Mouse (Mus musculus) spleen, adult 2 months (tissue): ENCODE data around the gene Rere. TPM values are rescaled to one million over a fixed set of nuclear protein-coding genes. Genes with fewer than 3 reads are reported as not detected.

Experiments
- DNase-seq, 2 experiments: peaks; one replicate each; pipeline versions ENCODE4 v3.0.0 to v3.0.0-alpha.2; 2012 to 2021; ENCODE audit warnings: low spot score in 2 of 2, low read depth in 1 of 2
- H3K27ac ChIP-seq: fragments of 200-500 bp; 2 replicates; pipeline ENCODE4 v1.5.1; 2012; ENCODE audit warnings: low read length, inconsistent platforms; ENCODE audit not compliant: insufficient read depth
- H3K27me3 ChIP-seq: fragments of 200-500 bp; 2 replicates; pipeline ENCODE4 v1.6.1; 2012; ENCODE audit warnings: mild to moderate bottlenecking, moderate library complexity, low read length, inconsistent platforms; ENCODE audit not compliant: control insufficient read depth, insufficient read depth
- H3K36me3 ChIP-seq: fragments of 200-500 bp; 2 replicates; pipeline ENCODE4 v1.6.1; 2012; ENCODE audit warnings: mild to moderate bottlenecking, low read length, inconsistent platforms; ENCODE audit not compliant: control insufficient read depth, insufficient read depth
- H3K4me1 ChIP-seq: fragments of 200-500 bp; 2 replicates; pipeline ENCODE4 v1.6.1; 2011; ENCODE audit warnings: inconsistent platforms; ENCODE audit not compliant: control insufficient read depth, insufficient read depth, insufficient read length
- H3K4me3 ChIP-seq: fragments of 200-500 bp; 2 replicates; pipeline ENCODE4 v1.5.1; 2011; ENCODE audit warnings: mild to moderate bottlenecking, inconsistent platforms; ENCODE audit not compliant: insufficient read depth, insufficient read length; ENCODE audit errors: extremely low read depth
- CTCF ChIP-seq: fragments of 200-500 bp; IDR thresholded peaks from 2 replicates; pipeline ENCODE4 v1.5.1; 2011; ENCODE audit warnings: mild to moderate bottlenecking, inconsistent platforms; ENCODE audit not compliant: insufficient read depth, insufficient read length, insufficient replicate concordance; ENCODE audit errors: extremely low read depth
- POLR2A ChIP-seq: fragments of 200-500 bp; IDR thresholded peaks from 2 replicates; pipeline ENCODE4 v1.6.1; 2011; ENCODE audit warnings: low read depth, low read length, inconsistent platforms
- WGBS: fragments of 180-500 bp; shearing (Covaris S2); methylation state at CpG from one replicate; pipeline ENCODE4 v1.1.7; 2018; 5-methylcytosine and 5-hydroxymethylcytosine counted together
- polyA plus RNA-seq: library from polyadenylated mRNA; depleted of rRNA; stranded (reverse); fragments of >200 nt; gene quantifications from 2 replicates; pipeline ENCODE4 v1.2.3, GENCODE M21; 2012

Gene Rere
- polyA plus RNA-seq, 1 experiment: 66.2 TPM

DNA sequence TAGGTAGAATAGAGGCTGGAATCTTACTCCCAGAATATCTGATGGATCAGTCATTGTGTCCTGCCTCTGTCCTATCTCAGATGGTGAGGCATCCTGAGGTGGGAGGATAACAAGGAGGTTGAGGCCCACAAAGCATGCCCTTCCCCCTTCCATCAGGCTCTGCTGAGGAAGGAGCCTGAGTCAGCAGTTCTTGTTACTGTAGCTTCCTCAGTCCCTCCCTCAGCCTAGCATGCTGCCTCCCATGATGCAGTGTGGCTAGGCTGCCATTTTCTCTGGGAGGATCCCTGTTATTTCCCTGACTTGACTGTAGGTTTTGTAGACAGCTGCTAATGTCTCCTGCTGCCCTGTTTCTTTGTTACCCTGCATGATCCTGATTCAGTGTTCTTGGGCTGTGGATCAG lies 241.9 kb downstream of the Rere start:
- Histone ChIP-seq H3K36me3 (no peaks in the 10 kb centered on the region; the same call in 1 of the 2 replicates), H3K27me3 (no peaks in the 10 kb centered on the region), H3K4me3 (no peak overlapping the region), H3K4me1 (no peaks in the 10 kb centered on the region), H3K27ac (no peak overlapping the region)
- TF ChIP-seq CTCF: no peak
- no peak for TF ChIP-seq POLR2A
- DNase-seq: no peak

DNA sequence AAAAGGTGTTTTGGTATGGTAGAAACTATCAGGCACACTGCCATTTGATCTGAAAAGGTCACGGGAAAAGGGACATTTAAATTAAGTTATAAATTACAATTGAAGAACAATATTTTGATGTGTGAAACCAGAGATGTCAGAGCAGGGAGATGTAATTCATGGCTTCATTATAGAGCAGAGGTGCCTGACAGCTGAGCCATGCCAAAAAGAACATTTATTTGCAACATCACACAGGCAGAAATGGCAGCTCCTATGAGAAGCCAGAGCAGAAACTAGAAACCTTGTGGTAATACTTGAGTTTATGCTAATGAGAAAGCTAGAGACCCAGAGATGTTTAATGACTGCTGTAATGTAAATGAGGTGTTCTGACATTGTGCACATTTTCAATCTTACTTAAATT lies 244.8 kb downstream of the Rere start:
- H3K4me1 ChIP-seq: no peaks in the 10 kb centered on the region
- DNase-seq: no peak
- no peaks in the 10 kb centered on the region; the same call in 1 of the 2 replicates for H3K36me3 ChIP-seq
- no peak overlapping the region for H3K4me3 ChIP-seq
- H3K27ac ChIP-seq: no peak overlapping the region
- no peaks in the 10 kb centered on the region for H3K27me3 ChIP-seq
- 89% methylated on average over 1 of the region's 1 CpGs for WGBS
- no peak for TF ChIP-seq POLR2A
- no peak for TF ChIP-seq CTCF

DNA sequence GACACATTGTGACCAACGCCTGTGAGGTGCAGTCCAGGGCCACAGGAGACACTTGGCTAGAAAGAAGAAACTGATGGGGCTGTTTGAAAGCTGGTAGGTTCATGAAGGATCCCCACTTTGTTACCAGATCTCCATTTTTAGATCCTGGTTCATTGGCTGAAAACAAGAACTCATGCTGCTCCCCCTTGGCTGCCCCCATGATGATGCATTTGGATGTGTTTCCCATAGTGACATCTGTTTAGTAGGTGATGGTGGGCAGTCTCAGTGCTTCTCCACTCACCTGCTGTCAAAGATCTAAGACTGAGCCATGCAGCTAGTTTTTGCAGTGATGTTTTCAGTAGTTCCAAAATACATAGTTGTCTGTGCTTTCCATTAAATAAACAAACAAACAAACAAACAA lies 247.0 kb downstream of the Rere start:
- Histone ChIP-seq H3K27ac (no peak overlapping the region), H3K36me3 (no peaks in the 10 kb centered on the region; the same call in 1 of the 2 replicates), H3K4me3 (no peak overlapping the region), H3K4me1 (no peaks in the 10 kb centered on the region), H3K27me3 (no peaks in the 10 kb centered on the region)
- 93% methylated on average over 1 of the region's 1 CpGs for WGBS
- DNase-seq: no peak
- no peak for TF ChIP-seq CTCF
- TF ChIP-seq POLR2A: no peak

DNA sequence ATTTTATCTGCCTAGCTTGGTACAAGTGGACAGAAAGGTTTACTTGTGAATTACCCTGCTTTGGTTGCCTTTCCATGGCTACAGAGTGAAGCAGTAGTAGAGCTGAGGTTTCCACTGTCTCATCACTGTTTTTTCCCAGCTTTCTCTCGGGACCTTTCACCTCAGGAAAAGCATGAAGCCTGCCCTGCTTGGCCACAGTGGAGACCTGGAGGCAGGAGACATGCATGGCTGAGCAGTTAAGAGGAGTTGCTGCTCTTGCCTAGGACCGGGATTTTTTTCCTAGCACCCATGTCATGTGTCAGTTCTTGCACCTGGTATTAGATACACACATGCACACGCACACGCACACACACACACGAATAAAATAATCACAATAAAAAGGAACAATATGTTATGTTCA lies 247.4 kb downstream of the Rere start:
- WGBS: 86% methylated on average over 5 of the region's 5 CpGs
- H3K4me1 ChIP-seq: no peaks in the 10 kb centered on the region
- DNase-seq: no peak
- H3K4me3 ChIP-seq: no peak overlapping the region
- H3K27me3 ChIP-seq: no peaks in the 10 kb centered on the region
- TF ChIP-seq CTCF (no peak), POLR2A (no peak)
- H3K27ac ChIP-seq: no peak overlapping the region
- H3K36me3 ChIP-seq: no peaks in the 10 kb centered on the region; the same call in 1 of the 2 replicates

DNA sequence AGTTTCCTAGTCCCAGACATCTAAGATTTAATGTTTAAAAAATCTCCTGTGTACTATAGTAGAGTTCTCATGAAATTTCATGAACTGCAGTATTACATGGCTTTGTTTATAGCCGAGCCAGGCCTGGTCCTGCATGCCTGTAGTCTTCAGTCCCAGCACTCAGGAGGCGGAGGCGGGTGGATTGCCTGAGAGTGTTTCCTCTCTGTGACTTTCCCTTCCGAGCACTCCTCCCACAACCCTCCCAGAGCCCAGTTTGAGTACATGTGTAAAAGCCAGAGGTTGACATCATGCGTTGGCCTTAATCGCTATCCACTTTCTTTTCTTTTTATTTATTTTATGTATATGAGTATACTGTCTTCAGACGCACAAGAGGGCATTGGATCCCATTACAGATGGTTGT lies 250.4 kb downstream of the Rere start:
- 88% methylated on average over 7 of the region's 7 CpGs for WGBS

DNA sequence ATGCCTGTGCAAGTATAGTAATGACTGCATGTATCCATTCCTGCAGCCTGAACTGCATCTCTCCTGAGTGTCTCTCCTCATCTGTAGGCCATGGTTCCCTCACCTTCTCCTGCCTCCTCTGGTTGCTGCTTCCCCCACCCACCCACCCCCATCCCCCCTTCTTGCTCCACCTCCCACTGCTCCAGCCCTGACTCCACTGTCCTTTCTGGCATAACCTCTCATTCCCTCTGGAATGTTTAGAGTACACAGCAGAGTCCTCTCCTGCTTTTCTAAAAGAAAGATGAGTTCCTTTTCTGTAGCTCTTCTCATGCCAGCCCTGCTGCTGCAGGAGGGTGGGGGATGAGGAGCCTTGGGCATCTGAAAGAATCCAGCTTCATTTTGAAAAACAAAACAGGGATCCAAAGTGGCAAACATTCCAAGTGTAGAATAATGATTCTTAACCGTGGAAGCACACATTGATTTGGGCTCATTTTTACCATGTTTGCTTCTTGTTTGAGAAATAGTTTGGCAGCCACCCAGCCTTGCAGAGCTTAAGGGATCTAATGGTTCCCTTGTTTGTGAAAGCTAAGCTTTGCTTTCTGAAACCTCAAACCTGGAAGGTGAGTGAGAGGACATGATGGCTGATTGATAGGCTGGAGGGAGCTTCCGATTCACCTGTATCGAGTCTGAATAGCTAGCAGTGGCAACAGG lies 255.5 kb downstream of the Rere start:
- no peaks in the 10 kb centered on the region for H3K36me3 ChIP-seq
- H3K4me3 ChIP-seq: no peak overlapping the region
- peaks cover 9% of the 10 kb centered on the region; the same call in 1 of the 2 replicates for H3K4me1 ChIP-seq
- WGBS: 93% methylated on average over 3 of the region's 3 CpGs
- TF ChIP-seq CTCF (no peak), POLR2A (no peak)
- H3K27ac ChIP-seq: no peak overlapping the region
- H3K27me3 ChIP-seq: no peaks in the 10 kb centered on the region
- DNase-seq: no peak

More for the DNA sequence above, 250.4 kb downstream of the Rere start:
- H3K36me3 ChIP-seq: no peaks in the 10 kb centered on the region; the same call in 1 of the 2 replicates
- no peak overlapping the region for H3K4me3 ChIP-seq
- DNase-seq: no peak
- no peaks in the 10 kb centered on the region for H3K4me1 ChIP-seq
- no peak for TF ChIP-seq CTCF
- no peaks in the 10 kb centered on the region for H3K27me3 ChIP-seq
- no peak overlapping the region for H3K27ac ChIP-seq

DNA sequence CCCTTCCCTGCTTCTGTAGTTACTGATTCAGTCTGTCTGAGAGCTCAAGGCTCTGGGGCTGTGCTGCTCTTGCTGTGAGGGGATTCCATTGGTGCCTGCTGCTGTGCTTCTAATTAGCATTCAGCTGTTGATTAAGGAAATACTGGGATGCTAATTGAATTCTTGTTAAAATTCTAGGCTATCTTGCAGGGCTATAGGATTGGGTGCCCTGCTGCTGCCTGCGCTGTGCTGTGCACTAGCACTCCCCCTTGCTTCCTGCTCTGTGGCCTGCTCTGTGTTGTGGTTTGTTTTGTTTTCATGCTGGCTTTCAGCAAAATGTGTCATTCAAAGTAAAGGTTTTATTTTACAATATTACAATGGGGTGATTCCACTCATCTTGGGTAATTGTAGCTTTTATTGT lies 258.4 kb downstream of the Rere start:
- 33% methylated on average over 1 of the region's 1 CpGs for WGBS
- Histone ChIP-seq H3K4me3 (no peak overlapping the region), H3K27ac (no peak overlapping the region), H3K27me3 (no peaks in the 10 kb centered on the region), H3K4me1 (peaks cover 15% of the 10 kb centered on the region), H3K36me3 (no peaks in the 10 kb centered on the region)
- DNase-seq: no peak
- TF ChIP-seq POLR2A (no peak), CTCF (no peak)
